Mouse (Mus musculus): ENCODE results near the gene Nit2.
"Not testable (repeated sequence)": the region's sequence is repeated elsewhere in the genome, so short reads cannot be mapped to it uniquely, and the experiment has no call there.

The Nit2 gene

DNA sequence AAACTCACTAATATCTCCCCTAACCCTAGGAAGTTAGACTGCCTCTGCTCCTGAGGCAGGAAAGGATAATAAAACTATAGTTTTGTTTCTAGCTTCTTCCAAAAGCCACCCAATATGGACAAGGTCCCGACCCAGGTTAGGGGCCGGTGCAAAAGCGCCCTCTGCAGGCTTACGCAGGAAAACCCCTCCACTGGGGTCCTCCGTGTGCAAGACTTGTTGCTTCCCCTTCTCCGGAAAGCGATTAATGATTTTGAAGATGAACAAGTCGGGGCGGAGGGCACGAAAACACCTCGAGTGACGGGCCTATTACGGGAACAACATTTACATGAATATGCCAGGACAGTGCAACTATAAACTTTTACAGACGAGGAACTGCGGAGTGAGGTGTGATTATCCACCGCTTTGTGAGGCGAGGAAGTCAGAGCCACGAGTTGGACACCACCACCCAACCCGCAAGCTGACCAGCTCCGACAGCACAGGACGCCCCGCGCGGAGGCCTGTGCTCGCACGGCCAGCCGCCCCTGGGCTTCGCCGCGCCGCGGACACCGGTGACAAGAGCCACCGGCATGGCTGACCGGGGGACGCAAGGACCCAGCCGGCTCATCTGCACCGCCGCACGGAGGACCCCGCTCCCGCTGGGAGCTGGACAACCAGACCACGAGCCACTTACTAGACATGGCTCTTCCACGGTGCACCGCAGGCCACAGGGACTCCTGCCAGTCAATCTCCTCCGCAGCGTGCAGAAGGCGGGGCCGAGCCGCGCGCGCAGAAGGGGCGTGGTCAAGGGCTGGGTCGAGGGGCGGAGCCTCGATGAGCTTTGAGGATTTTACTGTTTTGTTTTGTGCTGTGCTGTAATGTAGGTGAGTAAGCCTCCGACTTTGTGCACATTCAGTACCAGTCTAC lies at the start of gene Nit2:
Nit2 (minus strand) TSS at position 731 of the 903 bp plus-strand sequence.
- DNase-seq: peak; percentile 95 to 98

DNA sequence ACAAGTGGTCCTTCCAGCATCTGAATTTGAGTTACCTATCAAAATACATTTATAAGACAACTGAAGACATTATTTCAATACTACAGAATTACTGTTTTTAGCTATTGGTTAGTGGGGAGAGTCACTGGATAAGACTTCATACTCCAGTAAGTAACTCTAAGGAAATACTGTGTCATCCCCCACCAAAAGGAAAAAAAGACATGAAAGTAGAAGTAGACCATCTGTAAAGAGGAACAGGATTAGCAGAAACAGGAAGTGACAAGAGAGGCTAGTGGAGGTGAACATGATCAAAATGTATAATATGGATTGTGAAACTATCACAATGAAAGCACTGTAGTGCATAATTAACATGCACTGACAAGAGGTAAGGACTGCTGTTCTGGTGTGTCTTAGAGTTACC lies 48.8 kb upstream of the Nit2 start:
- no peak for DNase-seq

DNA sequence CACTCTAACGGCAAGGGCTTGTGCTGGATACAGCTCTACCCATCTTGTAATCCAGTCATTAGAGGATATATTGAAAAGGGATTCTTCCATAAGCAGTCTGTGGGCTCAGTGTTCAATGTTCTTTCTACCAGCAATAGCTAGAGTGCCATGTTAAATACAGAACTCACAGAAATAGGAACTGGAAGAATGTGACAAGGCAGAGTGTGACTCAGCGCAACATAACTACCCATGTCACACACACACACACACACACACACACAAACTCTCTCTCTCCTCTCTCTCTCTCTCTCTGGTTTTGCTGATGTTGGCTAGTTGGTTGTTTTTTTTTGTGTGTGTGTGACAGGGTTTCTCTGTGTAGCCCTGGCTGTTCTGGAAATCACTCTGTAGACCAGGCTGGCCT lies 43.9 kb upstream of the Nit2 start:
- no peak for DNase-seq

- no peak for DNase-seq
Measured at GRCm38 (mm10) chr16:57208342-57208741, 41.2 kb upstream of the Nit2 start.

- no peak for DNase-seq
Measured at GRCm38 (mm10) chr16:57197281-57197680, 30.1 kb upstream of the Nit2 start.

DNA sequence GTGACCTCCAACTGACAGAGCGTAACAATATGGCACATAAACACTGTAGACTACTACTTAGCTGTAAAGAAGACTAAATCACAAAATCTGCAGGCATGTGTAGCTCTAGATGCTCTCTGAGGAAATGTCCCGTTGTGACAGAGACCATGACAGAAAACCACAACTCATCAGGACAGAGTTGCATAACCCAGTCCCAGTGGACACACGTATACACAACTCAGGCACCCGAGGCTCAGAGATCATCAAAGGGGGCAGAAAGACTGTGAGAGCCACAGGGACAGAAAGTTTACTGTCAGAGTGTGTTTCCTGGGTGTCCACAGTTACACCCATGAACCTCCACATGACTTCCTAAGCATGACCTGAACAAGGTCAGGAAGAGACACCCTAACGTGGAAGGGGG lies 29.4 kb upstream of the Nit2 start:
- no peak for DNase-seq

GRCm38 (mm10) chr16:57191214-57191613 lies 24.1 kb upstream of the Nit2 start:
- DNase-seq: no peak

GRCm38 (mm10) chr16:57190390-57190789 lies 23.2 kb upstream of the Nit2 start:
- no peak for DNase-seq

GRCm38 (mm10) chr16:57189493-57189892 lies 22.4 kb upstream of the Nit2 start:
- no peak for DNase-seq

DNA sequence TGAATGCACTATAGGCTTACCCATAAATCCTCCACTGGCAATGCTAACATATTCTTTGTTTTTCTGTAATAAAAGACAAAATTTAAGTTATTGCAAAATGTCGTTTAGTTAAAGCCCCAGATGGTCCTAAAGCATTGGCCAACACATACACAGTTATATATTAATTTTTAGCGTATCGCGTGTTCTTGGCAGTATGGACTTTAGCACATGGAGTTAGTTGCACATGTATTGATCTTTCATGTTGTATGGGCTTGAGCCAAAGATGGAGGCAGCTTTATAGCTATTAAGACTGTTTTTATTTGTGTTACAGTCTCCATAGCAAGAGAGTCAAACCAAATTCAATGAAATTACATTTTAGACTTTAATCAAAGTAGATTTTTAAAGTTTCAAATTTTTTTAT lies 19.5 kb upstream of the Nit2 start:
- no peak for DNase-seq

DNA sequence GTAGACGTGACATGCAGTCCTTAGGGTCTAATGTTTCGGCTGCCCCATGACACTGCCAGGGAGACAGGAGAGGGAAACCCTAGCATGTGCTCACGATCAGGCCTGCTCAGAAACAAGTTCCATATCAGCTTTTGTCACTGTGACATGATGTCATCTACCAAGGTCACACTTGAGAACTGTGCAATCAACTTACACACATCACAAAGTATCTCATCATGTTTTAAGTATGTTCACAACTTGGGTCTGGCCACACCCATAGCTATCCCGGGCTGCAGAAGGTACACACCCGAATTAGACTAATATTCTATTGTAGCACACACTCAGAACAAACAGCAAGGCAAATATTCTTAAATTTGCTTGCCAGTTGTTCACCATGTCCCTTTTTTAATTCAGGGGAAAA lies 14.9 kb upstream of the Nit2 start:
- no peak for DNase-seq

DNA sequence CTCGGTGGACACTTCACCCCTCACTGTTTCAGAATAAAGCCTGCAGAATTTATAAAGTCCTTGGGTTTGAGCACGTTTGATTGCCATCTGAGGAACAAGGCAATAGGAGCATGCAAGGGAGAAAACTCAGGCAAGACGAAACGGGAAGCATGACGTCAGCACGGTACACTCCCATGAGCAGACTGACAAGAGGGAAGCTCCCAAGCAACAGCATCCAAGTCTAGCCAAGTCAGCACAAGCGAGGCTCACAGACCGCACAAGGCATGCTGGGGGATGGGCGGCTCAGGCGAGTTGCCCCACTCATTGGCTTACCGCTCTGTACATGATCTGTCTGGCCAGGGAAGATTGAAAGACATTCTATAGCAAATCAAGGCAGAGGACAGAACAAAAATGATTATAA lies 14.0 kb upstream of the Nit2 start:
- DNase-seq: no peak

GRCm38 (mm10) chr16:57177664-57178063 lies 10.5 kb upstream of the Nit2 start:
- DNase-seq: no peak

- peak; percentile 21 to 27 for DNase-seq
Measured at GRCm38 (mm10) chr16:57177254-57177653, 10.1 kb upstream of the Nit2 start.

GRCm38 (mm10) chr16:57176276-57176675 lies 9.1 kb upstream of the Nit2 start:
- DNase-seq: no peak

- no peak for DNase-seq
Measured at GRCm38 (mm10) chr16:57175751-57176150, 8.6 kb upstream of the Nit2 start.

DNA sequence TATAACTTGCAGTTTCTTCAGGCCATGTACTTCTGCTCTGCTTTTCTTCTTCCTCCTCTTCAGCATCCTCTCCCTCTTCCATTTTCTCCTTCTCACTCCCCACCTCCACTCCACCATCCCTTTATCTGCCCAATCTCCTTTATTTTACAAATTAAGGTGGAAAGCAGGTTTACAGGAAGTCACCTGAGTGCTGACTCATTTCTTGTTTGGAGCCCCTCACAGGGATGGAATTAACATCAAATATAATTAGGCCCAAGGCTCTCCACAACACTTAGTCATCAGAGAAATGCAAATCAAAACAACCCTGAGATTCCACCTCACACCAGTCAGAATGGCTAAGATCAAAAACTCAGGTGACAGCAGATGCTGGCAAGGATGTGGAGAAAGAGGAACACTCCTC lies 7.3 kb upstream of the Nit2 start:
- DNase-seq: not testable (repeated sequence)

GRCm38 (mm10) chr16:57171570-57171969 lies 4.4 kb upstream of the Nit2 start:
- DNase-seq: no peak

DNA sequence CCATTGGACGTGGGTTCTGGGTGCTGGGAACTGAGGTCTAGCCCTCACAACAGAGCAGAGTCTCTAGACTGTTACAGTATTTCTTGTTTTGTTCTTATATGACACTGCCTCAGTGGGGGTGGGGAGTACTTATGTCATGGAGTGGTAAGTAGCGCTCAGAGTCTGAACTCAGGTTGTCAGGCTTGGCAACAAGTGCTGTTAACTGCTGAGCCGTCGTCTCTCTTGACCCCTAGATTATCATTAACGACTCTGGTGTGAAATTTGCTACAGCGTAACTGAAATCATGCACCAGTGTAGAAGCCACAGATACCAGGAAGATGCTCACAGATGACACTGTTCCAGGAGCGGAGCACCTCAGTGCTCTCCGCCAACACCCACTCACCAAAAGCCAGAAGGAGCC lies 4.0 kb upstream of the Nit2 start:
- no peak for DNase-seq

- no peak for DNase-seq
Measured at GRCm38 (mm10) chr16:57168236-57168635, 1.1 kb upstream of the Nit2 start.

DNA sequence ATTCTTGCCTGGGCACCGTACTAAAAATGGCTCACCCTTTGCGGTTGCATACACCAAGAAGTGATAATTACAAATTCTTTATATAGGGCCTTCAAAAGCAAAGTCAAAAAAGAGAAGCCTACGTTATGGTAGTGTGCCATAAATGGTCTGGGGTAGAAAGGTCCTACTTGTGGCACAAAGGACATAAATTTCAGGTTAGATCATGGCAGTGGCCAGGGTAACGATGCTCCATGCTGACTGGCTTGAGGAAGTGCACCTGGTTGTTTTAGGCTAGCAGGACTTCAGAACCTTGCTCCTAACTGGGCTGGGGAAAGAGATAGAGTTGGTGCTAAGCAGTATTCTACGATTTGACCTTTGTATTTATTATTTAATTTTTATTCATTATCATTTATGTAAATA lies 372 bp upstream of the Nit2 start:
- DNase-seq: no peak

- DNase-seq: no peak
Measured at GRCm38 (mm10) chr16:57166086-57166485, 1.1 kb downstream of the Nit2 start.

GRCm38 (mm10) chr16:57165157-57165556 lies 2.0 kb downstream of the Nit2 start:
- no peak for DNase-seq

- no peak for DNase-seq
Measured at GRCm38 (mm10) chr16:57163694-57164093, 3.4 kb downstream of the Nit2 start.

DNA sequence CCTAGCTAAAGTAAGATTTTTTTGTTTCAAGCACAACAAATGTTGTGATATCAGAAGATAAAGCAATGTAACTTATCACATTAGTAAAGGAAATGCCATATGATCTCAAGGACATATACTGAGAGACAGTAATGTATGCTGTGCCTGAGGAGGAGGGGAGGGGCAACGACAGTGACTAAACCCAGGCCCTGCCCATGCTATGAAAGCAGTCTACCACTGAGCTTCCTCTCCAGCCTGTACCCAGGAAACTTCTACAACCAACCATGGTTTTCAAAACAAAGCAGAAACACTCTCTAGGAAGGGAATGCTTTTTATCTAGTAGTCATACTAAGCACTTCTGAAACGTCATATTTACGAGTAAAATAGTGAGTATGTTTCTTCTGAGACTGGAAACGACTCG lies 4.3 kb downstream of the Nit2 start:
- no peak for DNase-seq
